Mouse (Mus musculus): ENCODE measurements around the gene Serinc1.
"Not testable (repeated sequence)": the region's sequence is repeated elsewhere in the genome, so short reads cannot be mapped to it uniquely, and the experiment has no call there.

The Serinc1 gene

GRCm38 (mm10) chr10:57532218-57533101 is at the start of gene Serinc1:
Gene Serinc1, minus strand, starts transcription at chr10:57532530.
- DNase-seq (ENCODE audit: low spot score in 2 of 2): peak; percentile 85 to 89

GRCm38 (mm10) chr10:57576721-57577120 is 44.4 kb upstream of the Serinc1 start:
- no peak for DNase-seq (ENCODE audit: low spot score in 2 of 2)

GRCm38 (mm10) chr10:57572130-57572529 is 39.8 kb upstream of the Serinc1 start:
- no peak for DNase-seq (ENCODE audit: low spot score in 2 of 2)

- peak; percentile 22 to 39 for DNase-seq (ENCODE audit: low spot score in 2 of 2)
These were observed 38.9 kb upstream of the Serinc1 start for GRCm38 (mm10) chr10:57571211-57571730.

GRCm38 (mm10) chr10:57569023-57569931 is 36.9 kb upstream of the Serinc1 start:
- no peak for DNase-seq (ENCODE audit: low spot score in 2 of 2)

DNA sequence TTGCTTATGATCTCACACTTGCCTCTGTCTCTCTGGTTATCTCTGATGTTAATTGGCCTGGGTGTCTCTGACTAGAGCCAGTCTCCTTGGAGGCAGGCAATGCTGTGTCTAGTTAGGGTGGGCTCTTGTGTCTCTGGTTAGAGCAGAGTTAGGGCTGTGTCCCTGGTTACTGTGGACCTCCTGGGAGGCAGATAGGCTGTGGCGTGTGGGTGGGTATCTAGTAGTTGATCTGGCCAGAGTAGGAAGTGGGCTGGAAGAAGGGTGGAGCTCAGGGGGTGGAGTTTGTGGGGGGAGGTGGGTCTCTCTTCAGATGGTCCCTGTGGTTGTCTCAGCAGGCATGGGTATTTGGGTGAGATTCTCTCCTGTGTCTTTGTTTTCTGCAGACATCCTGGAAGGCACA is 33.9 kb upstream of the Serinc1 start:
- DNase-seq (ENCODE audit: low spot score in 2 of 2): no peak

GRCm38 (mm10) chr10:57557597-57557996 is 25.3 kb upstream of the Serinc1 start:
- DNase-seq (ENCODE audit: low spot score in 2 of 2): no peak

DNA sequence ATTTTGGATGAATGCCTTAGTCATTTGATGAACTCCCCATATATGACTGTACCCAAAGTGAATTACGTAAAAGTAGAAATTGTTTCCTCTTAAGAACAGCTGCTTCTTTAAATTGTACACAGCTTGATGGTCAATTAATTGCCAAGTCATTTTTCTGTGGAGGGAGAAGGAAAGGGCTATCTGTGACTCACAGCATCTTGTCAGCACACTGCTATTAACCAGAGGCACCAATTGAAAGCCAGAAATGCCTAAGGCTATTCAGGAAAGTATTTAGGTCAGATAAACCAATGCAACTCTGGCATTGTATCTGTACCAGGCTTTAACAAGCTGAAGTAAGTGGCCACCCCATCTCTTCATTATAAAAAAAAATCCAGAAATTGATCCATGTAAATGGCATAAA is 21.4 kb upstream of the Serinc1 start:
- DNase-seq (ENCODE audit: low spot score in 2 of 2): no peak

GRCm38 (mm10) chr10:57549631-57550030 is 17.3 kb upstream of the Serinc1 start:
- no peak for DNase-seq (ENCODE audit: low spot score in 2 of 2)

GRCm38 (mm10) chr10:57543890-57544289 is 11.6 kb upstream of the Serinc1 start:
- not testable (repeated sequence) for DNase-seq (ENCODE audit: low spot score in 2 of 2)

- DNase-seq (ENCODE audit: low spot score in 2 of 2): no peak
These were observed 613 bp downstream of the Serinc1 start for GRCm38 (mm10) chr10:57531616-57532217.

- no peak for DNase-seq (ENCODE audit: low spot score in 2 of 2)
These were observed 1.3 kb downstream of the Serinc1 start for GRCm38 (mm10) chr10:57531076-57531475.

DNA sequence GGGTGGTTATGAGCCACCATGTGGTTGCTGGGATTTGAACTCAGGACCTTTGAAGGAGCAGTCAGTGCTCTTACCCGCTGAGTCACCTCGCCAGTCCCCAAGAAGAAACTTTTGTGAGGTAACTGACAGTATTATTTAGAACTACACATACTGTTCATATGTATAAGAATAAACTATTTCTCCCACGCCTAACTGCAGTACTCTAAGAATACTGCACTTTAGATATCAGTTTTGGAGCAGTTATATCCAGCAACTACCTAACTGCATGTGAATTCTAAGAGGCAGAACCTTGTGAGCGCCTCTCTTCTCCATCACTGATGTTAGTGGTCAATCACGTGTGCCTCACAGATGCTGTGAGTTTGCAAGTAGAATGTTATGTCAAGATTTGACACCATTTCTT is 5.9 kb downstream of the Serinc1 start:
- DNase-seq (ENCODE audit: low spot score in 2 of 2): no peak

DNA sequence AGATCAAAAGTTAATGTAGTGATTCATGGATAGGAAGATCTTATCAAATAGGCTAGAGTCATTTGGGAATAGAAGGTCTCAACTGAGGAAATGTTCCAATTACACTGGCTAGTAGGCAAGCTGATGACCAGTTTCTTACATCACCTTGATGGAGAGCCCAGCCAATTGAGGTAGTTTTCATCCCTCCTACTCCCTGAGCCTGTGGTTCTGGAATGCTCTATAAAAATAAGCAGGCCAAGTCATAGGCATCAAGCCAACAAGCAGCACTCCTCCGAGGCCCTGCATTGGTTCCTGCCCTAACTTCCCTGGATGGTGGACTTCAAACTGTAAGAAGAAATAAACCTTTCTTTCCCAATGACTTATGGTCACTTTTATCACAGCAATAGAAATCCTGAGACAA is 17.1 kb downstream of the Serinc1 start:
- no peak for DNase-seq (ENCODE audit: low spot score in 2 of 2)

- DNase-seq (ENCODE audit: low spot score in 2 of 2): no peak
These were observed 17.7 kb downstream of the Serinc1 start for GRCm38 (mm10) chr10:57514616-57515015.

- DNase-seq (ENCODE audit: low spot score in 2 of 2): no peak
These were observed 32.7 kb downstream of the Serinc1 start for GRCm38 (mm10) chr10:57499414-57500156.

GRCm38 (mm10) chr10:57492050-57492449 is 40.3 kb downstream of the Serinc1 start:
- DNase-seq (ENCODE audit: low spot score in 2 of 2): no peak

DNA sequence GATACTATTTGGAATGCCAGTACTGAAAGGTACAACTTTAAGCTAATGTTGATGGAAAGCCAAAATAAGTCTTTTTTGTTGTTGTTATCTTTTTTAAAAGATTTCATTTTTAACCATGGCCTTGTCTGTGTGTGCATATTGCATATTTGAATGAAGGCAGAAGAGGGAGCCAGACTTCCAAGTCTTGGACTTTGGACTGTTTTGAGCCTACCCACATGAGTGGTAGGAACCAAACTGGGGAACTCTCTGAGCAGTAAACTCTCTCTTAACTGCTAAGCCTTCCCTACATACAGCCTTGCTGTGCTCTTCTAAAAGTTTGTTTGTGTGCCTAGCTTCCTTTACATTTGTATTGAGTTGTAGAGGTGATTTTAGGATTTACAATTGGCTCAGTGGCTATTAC is 43.7 kb downstream of the Serinc1 start:
- no peak for DNase-seq (ENCODE audit: low spot score in 2 of 2)

- no peak for DNase-seq (ENCODE audit: low spot score in 2 of 2)
These were observed 45.1 kb downstream of the Serinc1 start for GRCm38 (mm10) chr10:57487201-57487600.

- peak; percentile 17 to 73 for DNase-seq (ENCODE audit: low spot score in 2 of 2)
These were observed 45.7 kb downstream of the Serinc1 start for GRCm38 (mm10) chr10:57486542-57487071.
